Mouse (Mus musculus) midbrain, embryonic 14.5 days (tissue): ENCODE measurements around the gene Zmat3. TPM values are rescaled to one million over a fixed set of nuclear protein-coding genes. Genes with fewer than 3 reads are reported as not detected.

Experiments used
- polyA plus RNA-seq: library from polyadenylated mRNA; unstranded; fragments of >200 nt; fragmentation: Nextera tagmentation; extraction: Ambion mirVana; gene quantifications from 2 replicates; pipeline ENCODE4 v1.2.1, GENCODE M21; 2014

Zmat3 gene
- polyA plus RNA-seq, 1 experiment from 2014 or later: 9.7 TPM

Other genes starting within 250 kb of the Zmat3 start
- gene Pik3ca, start 31.7 kb upstream of the Zmat3 start, polyA plus RNA-seq: 28.5 and 29.3 TPM in 2 replicates
- 0.12 and 0.16 TPM in 2 replicates for gene Kcnmb3, start 126.2 kb upstream of the Zmat3 start, polyA plus RNA-seq
- gene Zfp639, start 144.2 kb upstream of the Zmat3 start, polyA plus RNA-seq: 43.4 and 46.2 TPM in 2 replicates
- gene Mfn1, start 163.5 kb upstream of the Zmat3 start, polyA plus RNA-seq: 28.8 and 42.6 TPM in 2 replicates